Mouse (Mus musculus): ENCODE results near the gene Slc26a3. TPM values are rescaled to one million over a fixed set of nuclear protein-coding genes. Genes with fewer than 3 reads are reported as not detected.

Slc26a3 gene
- total and polyA plus RNA-seq, 2 experiments from 2014 or later, result 0.15 TPM; not detected in 1

DNA sequence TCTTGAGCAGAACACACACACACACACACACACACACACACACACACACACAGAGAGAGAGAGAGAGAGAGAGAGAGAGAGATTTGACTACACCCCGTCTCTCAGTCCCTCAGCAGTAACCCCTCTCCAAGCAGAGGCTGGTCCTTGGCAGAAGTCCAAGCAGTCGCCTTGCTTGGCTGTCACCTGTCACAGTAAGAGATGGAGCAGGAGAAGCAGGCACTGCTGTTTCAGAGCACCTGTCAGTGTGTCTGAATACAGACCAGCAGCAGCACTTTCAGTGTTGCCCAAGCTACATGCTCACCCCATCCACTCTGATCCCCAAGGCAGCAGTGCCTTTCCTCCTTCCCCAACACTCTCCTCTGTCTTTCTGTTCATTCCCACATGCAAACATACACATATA is 9.8 kb upstream of the Slc26a3 start:
- H3K4me2 ChIP-seq (ENCODE audit: low read depth, low read length, poor library complexity, severe bottlenecking), result no peak overlapping the region
- no peak overlapping the region for H3K9ac ChIP-seq (replicated peaks; ENCODE audit: low read length, poor library complexity, severe bottlenecking)
- DNase-seq (ENCODE audit: low spot score) (peak; percentile 28), ATAC-seq (ENCODE audit: low FRiP score) (no peak)
- H3K9me3 ChIP-seq (ENCODE audit: low read length), result no peaks in the 10 kb centered on the region
- no peaks in the 10 kb centered on the region for H3K27me3 ChIP-seq (ENCODE audit: insufficient read depth, low read length)
- 27% methylated on average over 2 of the region's 2 CpGs for WGBS
- no peak overlapping the region for H3K27ac ChIP-seq (ENCODE audit: low read depth, low read length)
- H3K36me3 ChIP-seq (ENCODE audit: insufficient read depth, low read length), result no peaks in the 10 kb centered on the region
- H3K4me3 ChIP-seq (ENCODE audit: low read depth, low read length), result no peak overlapping the region
- no peak for TF ChIP-seq CTCF (IDR thresholded peaks at IDR 0.05)
- H3K4me1 ChIP-seq (ENCODE audit: insufficient read depth, low read length), result no peaks in the 10 kb centered on the region

GRCm38 (mm10) chr12:31382451-31382850 is 8.2 kb upstream of the Slc26a3 start:
- no peaks in the 10 kb centered on the region for H3K36me3 ChIP-seq (ENCODE audit: insufficient read depth, low read length)
- WGBS, result 66% methylated on average over 2 of the region's 2 CpGs
- H3K9ac ChIP-seq (replicated peaks; ENCODE audit: low read length, poor library complexity, severe bottlenecking), result no peak overlapping the region
- no peak overlapping the region for H3K27ac ChIP-seq (ENCODE audit: low read depth, low read length)
- ATAC-seq (ENCODE audit: low FRiP score) (no peak), DNase-seq (ENCODE audit: low spot score) (no peak)
- H3K9me3 ChIP-seq (ENCODE audit: low read length), result no peaks in the 10 kb centered on the region
- TF ChIP-seq CTCF (IDR thresholded peaks at IDR 0.05), result no peak
- no peaks in the 10 kb centered on the region for H3K4me1 ChIP-seq (ENCODE audit: insufficient read depth, low read length)
- H3K4me2 ChIP-seq (ENCODE audit: low read depth, low read length, poor library complexity, severe bottlenecking), result no peak overlapping the region
- no peaks in the 10 kb centered on the region for H3K27me3 ChIP-seq (ENCODE audit: insufficient read depth, low read length)
- H3K4me3 ChIP-seq (ENCODE audit: low read depth, low read length), result no peak overlapping the region

- no peak for TF ChIP-seq CTCF (IDR thresholded peaks at IDR 0.05)
- WGBS, result 78% methylated on average over 3 of the region's 3 CpGs
- H3K4me1 ChIP-seq (ENCODE audit: insufficient read depth, low read length), result no peaks in the 10 kb centered on the region
- no peaks in the 10 kb centered on the region for H3K36me3 ChIP-seq (ENCODE audit: insufficient read depth, low read length)
- no peak overlapping the region for H3K4me3 ChIP-seq (ENCODE audit: low read depth, low read length)
- H3K27ac ChIP-seq (ENCODE audit: low read depth, low read length), result no peak overlapping the region
- ATAC-seq (ENCODE audit: low FRiP score), result no peak
- no peak overlapping the region for H3K9ac ChIP-seq (replicated peaks; ENCODE audit: low read length, poor library complexity, severe bottlenecking)
- H3K9me3 ChIP-seq (ENCODE audit: low read length), result no peaks in the 10 kb centered on the region
- H3K27me3 ChIP-seq (ENCODE audit: insufficient read depth, low read length), result no peaks in the 10 kb centered on the region
- no peak overlapping the region for H3K4me2 ChIP-seq (ENCODE audit: low read depth, low read length, poor library complexity, severe bottlenecking)
- no peak for DNase-seq (ENCODE audit: low spot score)
Measured at GRCm38 (mm10) chr12:31387303-31387702, 3.4 kb upstream of the Slc26a3 start.

- no peaks in the 10 kb centered on the region for H3K36me3 ChIP-seq (ENCODE audit: insufficient read depth, low read length)
- H3K9ac ChIP-seq (replicated peaks; ENCODE audit: low read length, poor library complexity, severe bottlenecking), result no peak overlapping the region
- H3K4me1 ChIP-seq (ENCODE audit: insufficient read depth, low read length), result no peaks in the 10 kb centered on the region
- no peak overlapping the region for H3K4me3 ChIP-seq (ENCODE audit: low read depth, low read length)
- no peak for TF ChIP-seq CTCF (IDR thresholded peaks at IDR 0.05)
- WGBS, result 92% methylated on average over 12 of the region's 12 CpGs
- H3K27me3 ChIP-seq (ENCODE audit: insufficient read depth, low read length), result no peaks in the 10 kb centered on the region
- ATAC-seq (ENCODE audit: low FRiP score), result no peak
- H3K27ac ChIP-seq (ENCODE audit: low read depth, low read length), result no peak overlapping the region
- H3K4me2 ChIP-seq (ENCODE audit: low read depth, low read length, poor library complexity, severe bottlenecking), result no peak overlapping the region
- DNase-seq (ENCODE audit: low spot score), result no peak
- H3K9me3 ChIP-seq (ENCODE audit: low read length), result no peaks in the 10 kb centered on the region
Measured at GRCm38 (mm10) chr12:31391696-31392095, 1.0 kb downstream of the Slc26a3 start.

DNA sequence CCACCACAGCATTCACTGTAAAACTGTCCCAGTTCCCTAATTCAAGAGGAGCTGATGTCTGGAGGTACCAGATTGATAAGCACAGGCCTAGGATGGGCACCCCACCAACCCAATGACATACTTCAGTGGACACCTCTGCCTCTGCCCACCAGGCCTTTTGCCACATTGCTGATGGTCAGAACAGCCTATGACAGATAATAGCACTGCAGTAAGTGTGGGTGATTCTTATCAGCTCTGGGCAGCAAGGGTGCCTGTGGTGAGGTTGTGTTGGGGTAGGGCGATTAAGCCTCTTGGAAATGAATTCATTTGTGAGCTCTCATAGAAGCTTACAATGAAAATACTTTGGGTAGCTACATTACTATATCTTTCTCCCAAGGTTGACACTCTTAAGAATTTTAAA is 5.2 kb downstream of the Slc26a3 start:
- ATAC-seq (ENCODE audit: low FRiP score) (no peak), DNase-seq (ENCODE audit: low spot score) (no peak)
- Histone ChIP-seq H3K27me3 (ENCODE audit: insufficient read depth, low read length) (no peaks in the 10 kb centered on the region), H3K9ac (replicated peaks; ENCODE audit: low read length, poor library complexity, severe bottlenecking) (no peak overlapping the region), H3K27ac (ENCODE audit: low read depth, low read length) (no peak overlapping the region), H3K4me1 (ENCODE audit: insufficient read depth, low read length) (no peaks in the 10 kb centered on the region), H3K36me3 (ENCODE audit: insufficient read depth, low read length) (no peaks in the 10 kb centered on the region), H3K4me2 (ENCODE audit: low read depth, low read length, poor library complexity, severe bottlenecking) (no peak overlapping the region), H3K4me3 (ENCODE audit: low read depth, low read length) (no peak overlapping the region), H3K9me3 (ENCODE audit: low read length) (no peaks in the 10 kb centered on the region)
- 100% methylated on average over 1 of the region's 1 CpGs for WGBS
- no peak for TF ChIP-seq CTCF (IDR thresholded peaks at IDR 0.05)

- H3K27me3 ChIP-seq (ENCODE audit: insufficient read depth, low read length), result no peaks in the 10 kb centered on the region
- DNase-seq (ENCODE audit: low spot score) (no peak), ATAC-seq (ENCODE audit: low FRiP score) (no peak)
- H3K9ac ChIP-seq (replicated peaks; ENCODE audit: low read length, poor library complexity, severe bottlenecking), result no peak overlapping the region
- H3K4me1 ChIP-seq (ENCODE audit: insufficient read depth, low read length), result no peaks in the 10 kb centered on the region
- H3K4me2 ChIP-seq (ENCODE audit: low read depth, low read length, poor library complexity, severe bottlenecking), result no peak overlapping the region
- H3K27ac ChIP-seq (ENCODE audit: low read depth, low read length), result no peak overlapping the region
- 88% methylated on average over 4 of the region's 4 CpGs for WGBS
- no peak overlapping the region for H3K4me3 ChIP-seq (ENCODE audit: low read depth, low read length)
- TF ChIP-seq CTCF (IDR thresholded peaks at IDR 0.05), result no peak
- no peaks in the 10 kb centered on the region for H3K36me3 ChIP-seq (ENCODE audit: insufficient read depth, low read length)
- H3K9me3 ChIP-seq (ENCODE audit: low read length), result no peaks in the 10 kb centered on the region
Measured at GRCm38 (mm10) chr12:31397709-31398108, 7.0 kb downstream of the Slc26a3 start.
